Mouse (Mus musculus) limb, embryonic 11.5 days (tissue): ENCODE data around the gene 2310022A10Rik. TPM values are rescaled to one million over a fixed set of nuclear protein-coding genes. Genes with fewer than 3 reads are reported as not detected.

Experiments used
- ATAC-seq: fragments of 200-750 bp; cut with Nextera tagmentation; 2 replicates; pipeline ENCODE4 v1.8.0; 2017; ENCODE audit warnings: low read depth; ENCODE audit not compliant: insufficient number of reproducible peaks, low FRiP score, low TSS enrichment
- DNase-seq: peaks from one replicate; pipeline ENCODE4 v3.0.0-alpha.2; 2015; ENCODE audit warnings: low spot score
- H3K27ac ChIP-seq: fragments of 300-500 bp; sonication (generic); replicated peaks from 2 replicates; pipeline ENCODE4 v1.5.1; 2014; ENCODE audit warnings: low read depth, mild to moderate bottlenecking, low read length
- H3K27me3 ChIP-seq: fragments of 300-500 bp; sonication (generic); 2 replicates; pipeline ENCODE4 v1.6.1; 2014; ENCODE audit warnings: mild to moderate bottlenecking, low read length, mixed read lengths; ENCODE audit not compliant: control insufficient read depth, insufficient read depth
- H3K36me3 ChIP-seq: fragments of 300-500 bp; sonication (generic); 2 replicates; pipeline ENCODE4 v1.6.1; 2014; ENCODE audit warnings: mild to moderate bottlenecking, low read length, moderate library complexity, mixed read lengths; ENCODE audit not compliant: control insufficient read depth, insufficient read depth
- H3K4me1 ChIP-seq: fragments of 300-500 bp; sonication (generic); 2 replicates; pipeline ENCODE4 v1.6.1; 2014; ENCODE audit warnings: low read length, mixed read lengths; ENCODE audit not compliant: control insufficient read depth, insufficient read depth
- H3K4me2 ChIP-seq: fragments of 300-500 bp; sonication (generic); 2 replicates; pipeline ENCODE4 v1.6.1; 2014; ENCODE audit warnings: low read depth, mild to moderate bottlenecking, moderate library complexity; ENCODE audit not compliant: severe bottlenecking
- H3K4me3 ChIP-seq: fragments of 300-500 bp; sonication (generic); 2 replicates; pipeline ENCODE4 v1.5.1; 2014; ENCODE audit warnings: low read depth, low read length
- H3K9ac ChIP-seq: fragments of 300-500 bp; sonication (generic); 2 replicates; pipeline ENCODE4 v1.6.1; 2014; ENCODE audit warnings: mild to moderate bottlenecking, low read length
- H3K9me3 ChIP-seq: fragments of 300-500 bp; sonication (generic); 2 replicates; pipeline ENCODE4 v1.6.1; 2016; ENCODE audit warnings: low read length; ENCODE audit not compliant: control insufficient read depth
- WGBS: fragments of 180-500 bp; shearing (Covaris S2); extraction: QIAGEN DNeasy Blood & Tissue Kit; methylation state at CpG from one replicate; pipeline ENCODE4 v1.1.7; 2014; 5-methylcytosine and 5-hydroxymethylcytosine counted together
- polyA plus RNA-seq: library from polyadenylated mRNA; unstranded; fragments of >200 nt; fragmentation: Nextera tagmentation; extraction: Ambion mirVana; gene quantifications from 2 replicates; pipeline ENCODE4 v1.2.1, GENCODE M21; 2014

The 2310022A10Rik gene
- polyA plus RNA-seq, 1 experiment from 2014 or later: 32.1 TPM

GRCm38 (mm10) chr7:27598053-27598452 lies 45.0 kb downstream of the 2310022A10Rik start:
- no peak overlapping the region for H3K4me3 ChIP-seq
- DNase-seq: no peak
- H3K27ac ChIP-seq: no peak overlapping the region
- no peaks in the 10 kb centered on the region for H3K27me3 ChIP-seq
- no peaks in the 10 kb centered on the region for H3K9me3 ChIP-seq
- ATAC-seq: no peak
- H3K9ac ChIP-seq: no peak overlapping the region
- 0 out of 2 replicates have a peak, but pooled peaks cover 3% of the 10 kb centered on the region for H3K36me3 ChIP-seq
- H3K4me1 ChIP-seq: peaks cover 8% of the 10 kb centered on the region
- 70% methylated on average over 7 of the region's 7 CpGs for WGBS
- no peak overlapping the region for H3K4me2 ChIP-seq

GRCm38 (mm10) chr7:27601628-27602027 lies 48.6 kb downstream of the 2310022A10Rik start:
- 75% methylated on average over 4 of the region's 4 CpGs for WGBS
- H3K4me1 ChIP-seq: 0 out of 2 replicates have a peak, but pooled peaks cover 8% of the 10 kb centered on the region

GRCm38 (mm10) chr7:27602161-27602560 lies 49.1 kb downstream of the 2310022A10Rik start:
- no peak overlapping the region for H3K9ac ChIP-seq
- H3K27ac ChIP-seq: no peak overlapping the region
- DNase-seq: no peak
- no peaks in the 10 kb centered on the region for H3K9me3 ChIP-seq
- H3K27me3 ChIP-seq: no peaks in the 10 kb centered on the region
- H3K4me2 ChIP-seq: no peak overlapping the region
- H3K36me3 ChIP-seq: no peaks in the 10 kb centered on the region
- no peak for ATAC-seq
- peaks cover 7% of the 10 kb centered on the region; the same call in 1 of the 2 replicates for H3K4me1 ChIP-seq
- WGBS: 76% methylated on average over 2 of the region's 2 CpGs
- H3K4me3 ChIP-seq: no peak overlapping the region

More at GRCm38 (mm10) chr7:27601628-27602027, 48.6 kb downstream of the 2310022A10Rik start:
- H3K4me3 ChIP-seq: no peak overlapping the region
- DNase-seq (no peak), ATAC-seq (no peak)
- H3K4me2 ChIP-seq: no peak overlapping the region
- no peak overlapping the region for H3K9ac ChIP-seq
- H3K36me3 ChIP-seq: no peaks in the 10 kb centered on the region
- H3K27me3 ChIP-seq: no peaks in the 10 kb centered on the region
- no peaks in the 10 kb centered on the region for H3K9me3 ChIP-seq
- H3K27ac ChIP-seq: no peak overlapping the region

- DNase-seq: no peak
- no peak overlapping the region for H3K9ac ChIP-seq
- H3K9me3 ChIP-seq: no peaks in the 10 kb centered on the region
- H3K4me3 ChIP-seq: no peak overlapping the region
- peaks cover 12% of the 10 kb centered on the region for H3K4me1 ChIP-seq
- H3K36me3 ChIP-seq: no peaks in the 10 kb centered on the region; the same call in 1 of the 2 replicates
- H3K4me2 ChIP-seq: no peak overlapping the region
- H3K27ac ChIP-seq: no peak overlapping the region
- 84% methylated on average over 7 of the region's 7 CpGs for WGBS
- H3K27me3 ChIP-seq: no peaks in the 10 kb centered on the region
- ATAC-seq: no peak
These were observed 49.8 kb downstream of the 2310022A10Rik start for GRCm38 (mm10) chr7:27602835-27603234.

- Histone ChIP-seq H3K4me3 (no peak overlapping the region), H3K36me3 (peaks cover 7% of the 10 kb centered on the region), H3K9me3 (no peaks in the 10 kb centered on the region), H3K9ac (no peak overlapping the region), H3K4me1 (peaks cover 12% of the 10 kb centered on the region), H3K27ac (no peak overlapping the region), H3K4me2 (no peak overlapping the region), H3K27me3 (no peaks in the 10 kb centered on the region)
- no peak for ATAC-seq
- no peak for DNase-seq
- 59% methylated on average over 5 of the region's 5 CpGs for WGBS
These were observed 51.8 kb downstream of the 2310022A10Rik start for GRCm38 (mm10) chr7:27604661-27605348.

- H3K27me3 ChIP-seq: no peaks in the 10 kb centered on the region
These were observed 52.7 kb downstream of the 2310022A10Rik start for GRCm38 (mm10) chr7:27605499-27606285.

GRCm38 (mm10) chr7:27606481-27607254 lies 53.6 kb downstream of the 2310022A10Rik start:
- peaks cover 8% of the 10 kb centered on the region for H3K36me3 ChIP-seq
- no peaks in the 10 kb centered on the region for H3K27me3 ChIP-seq
- 55% methylated on average over 10 of the region's 10 CpGs for WGBS
- H3K4me2 ChIP-seq: 0 out of 2 replicates have a peak overlapping the region, but pooled peaks have one; percentile 14
- peaks cover 12% of the 10 kb centered on the region for H3K4me1 ChIP-seq
- no peak overlapping the region for H3K4me3 ChIP-seq
- H3K9me3 ChIP-seq: no peaks in the 10 kb centered on the region
- no peak overlapping the region for H3K9ac ChIP-seq
- no peak for ATAC-seq
- H3K27ac ChIP-seq: 0 out of 2 replicates have a peak overlapping the region, but pooled peaks have one; percentile 36
- DNase-seq: no peak

More at GRCm38 (mm10) chr7:27605499-27606285, 52.7 kb downstream of the 2310022A10Rik start:
- Histone ChIP-seq H3K36me3 (peaks cover 8% of the 10 kb centered on the region), H3K27ac (peak overlapping the region; percentile 36; the same call in 1 of the 2 replicates), H3K4me1 (peaks cover 12% of the 10 kb centered on the region), H3K9me3 (no peaks in the 10 kb centered on the region), H3K9ac (no peak overlapping the region), H3K4me3 (no peak overlapping the region), H3K4me2 (no peak overlapping the region)
- DNase-seq (peak; percentile 36), ATAC-seq (peak; percentile 52; the same call in 1 of the 2 replicates)
- WGBS: 46% methylated on average over 9 of the region's 9 CpGs

- Histone ChIP-seq H3K36me3 (peaks cover 8% of the 10 kb centered on the region), H3K27me3 (no peaks in the 10 kb centered on the region), H3K9ac (no peak overlapping the region), H3K4me2 (no peak overlapping the region), H3K9me3 (no peaks in the 10 kb centered on the region), H3K4me1 (peaks cover 12% of the 10 kb centered on the region), H3K27ac (no peak overlapping the region), H3K4me3 (no peak overlapping the region)
- ATAC-seq (no peak), DNase-seq (no peak)
- 74% methylated on average over 5 of the region's 5 CpGs for WGBS
These were observed 54.5 kb downstream of the 2310022A10Rik start for GRCm38 (mm10) chr7:27607580-27607979.
